Mouse (Mus musculus): ENCODE measurements around the gene Gpr3.

The Gpr3 gene

GRCm38 (mm10) chr4:133198337-133199180, 13.8 kb downstream of the Gpr3 start:
- no peak for DNase-seq (ENCODE audit: low spot score in 2 of 2)

- DNase-seq (ENCODE audit: low spot score in 2 of 2): no peak
These were observed 14.5 kb downstream of the Gpr3 start for GRCm38 (mm10) chr4:133197801-133198286.

- no peak for DNase-seq (ENCODE audit: low spot score in 2 of 2)
These were observed 15.0 kb downstream of the Gpr3 start for GRCm38 (mm10) chr4:133197355-133197754.

GRCm38 (mm10) chr4:133196852-133197251, 15.5 kb downstream of the Gpr3 start:
- DNase-seq (ENCODE audit: low spot score in 2 of 2): no peak

GRCm38 (mm10) chr4:133196136-133196535, 16.2 kb downstream of the Gpr3 start:
- no peak for DNase-seq (ENCODE audit: low spot score in 2 of 2)

GRCm38 (mm10) chr4:133195014-133195413, 17.3 kb downstream of the Gpr3 start:
- DNase-seq (ENCODE audit: low spot score in 2 of 2): no peak

GRCm38 (mm10) chr4:133194482-133194881, 17.9 kb downstream of the Gpr3 start:
- DNase-seq (ENCODE audit: low spot score in 2 of 2): no peak

GRCm38 (mm10) chr4:133189396-133189795, 22.9 kb downstream of the Gpr3 start:
- no peak for DNase-seq (ENCODE audit: low spot score in 2 of 2)

- DNase-seq (ENCODE audit: low spot score in 2 of 2): no peak
These were observed 25.5 kb downstream of the Gpr3 start for GRCm38 (mm10) chr4:133186856-133187255.

- no peak for DNase-seq (ENCODE audit: low spot score in 2 of 2)
These were observed 26.4 kb downstream of the Gpr3 start for GRCm38 (mm10) chr4:133185893-133186292.

- no peak for DNase-seq (ENCODE audit: low spot score in 2 of 2)
These were observed 27.3 kb downstream of the Gpr3 start for GRCm38 (mm10) chr4:133184898-133185665.

GRCm38 (mm10) chr4:133184031-133184897, 28.1 kb downstream of the Gpr3 start:
- no peak for DNase-seq (ENCODE audit: low spot score in 2 of 2)

- no peak for DNase-seq (ENCODE audit: low spot score in 2 of 2)
These were observed 29.8 kb downstream of the Gpr3 start for GRCm38 (mm10) chr4:133182439-133183033.

GRCm38 (mm10) chr4:133179258-133179657, 33.1 kb downstream of the Gpr3 start:
- no peak for DNase-seq (ENCODE audit: low spot score in 2 of 2)

GRCm38 (mm10) chr4:133178305-133178704, 34.0 kb downstream of the Gpr3 start:
- DNase-seq (ENCODE audit: low spot score in 2 of 2): no peak

GRCm38 (mm10) chr4:133176761-133177403, 35.5 kb downstream of the Gpr3 start:
- no peak for DNase-seq (ENCODE audit: low spot score in 2 of 2)

GRCm38 (mm10) chr4:133175998-133176760, 36.2 kb downstream of the Gpr3 start:
- no peak for DNase-seq (ENCODE audit: low spot score in 2 of 2)

- DNase-seq (ENCODE audit: low spot score in 2 of 2): no peak
These were observed 37.1 kb downstream of the Gpr3 start for GRCm38 (mm10) chr4:133175274-133175673.

GRCm38 (mm10) chr4:133174361-133174760, 38.0 kb downstream of the Gpr3 start:
- no peak for DNase-seq (ENCODE audit: low spot score in 2 of 2)

GRCm38 (mm10) chr4:133172451-133172850, 39.9 kb downstream of the Gpr3 start:
- DNase-seq (ENCODE audit: low spot score in 2 of 2): no peak
